Mouse (Mus musculus): ENCODE data around the gene Foxd3. TPM values are rescaled to one million over a fixed set of nuclear protein-coding genes. Genes with fewer than 3 reads are reported as not detected.

Foxd3 gene
- total RNA-seq (2014; rRNA removed) = 0.71 and 1.0 TPM in 2 replicates
- not detected in 2 replicates for polyA plus RNA-seq (2015; fragmentation: Nextera tagmentation; extraction: Ambion mirVana)

DNA sequence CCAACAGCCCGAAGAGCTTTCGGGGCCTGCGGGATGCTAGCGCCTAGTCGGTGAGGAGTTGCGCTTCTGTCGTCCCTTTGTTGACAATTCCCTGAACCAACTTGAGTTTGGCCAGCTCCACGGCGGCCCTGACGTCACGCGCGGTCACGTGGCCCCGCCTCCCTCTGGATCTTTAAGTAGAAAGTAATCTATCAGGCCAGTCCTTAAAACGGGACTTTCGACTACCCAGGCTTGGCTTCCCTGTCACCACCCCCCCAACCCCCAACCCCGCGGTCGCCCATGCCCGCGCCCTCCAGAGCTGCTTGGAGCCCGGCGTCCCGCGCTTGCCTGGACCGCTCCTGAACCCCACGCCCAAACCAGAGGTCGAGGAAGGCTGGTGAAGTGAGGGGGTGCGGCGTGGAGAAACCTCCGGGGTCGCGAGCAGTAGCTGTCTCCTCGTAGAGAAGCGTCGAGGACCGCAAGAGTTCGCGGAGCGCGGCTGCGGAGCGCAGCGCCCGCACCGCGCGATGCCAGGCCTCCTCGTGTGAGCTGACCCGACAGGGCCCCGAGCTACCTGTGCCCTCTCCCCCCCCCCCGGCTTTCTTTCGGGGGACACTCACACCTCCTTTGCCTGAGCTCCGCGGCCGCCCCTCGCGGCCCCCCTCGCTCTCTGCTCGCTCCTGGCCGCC lies at the start of gene Foxd3:
Gene Foxd3 (plus strand): TSS at position 363 of the 668 bp plus-strand sequence.
- Histone ChIP-seq H3K36me3 (ENCODE audit: insufficient read depth, low read length) (no peaks in the 10 kb centered on the region), H3K4me2 (ENCODE audit: low read depth, low read length, poor library complexity, severe bottlenecking) (peak within 1 kb of the TSS; percentile 39; the same call in 1 of the 2 replicates), H3K4me3 (ENCODE audit: low read depth, low read length) (peak within 1 kb of the TSS; percentile 28), H3K4me1 (ENCODE audit: insufficient read depth, low read length) (no peaks in the 10 kb centered on the region), H3K27me3 (ENCODE audit: insufficient read depth, low read length) (peaks cover 55% of the 10 kb centered on the region), H3K27ac (ENCODE audit: low read depth, low read length) (no peak within 1 kb of the TSS), H3K9me3 (ENCODE audit: low read length) (no peaks in the 10 kb centered on the region), H3K9ac (replicated peaks; ENCODE audit: low read length, poor library complexity, severe bottlenecking) (no peak within 1 kb of the TSS)
- TF ChIP-seq CTCF (IDR thresholded peaks at IDR 0.05) = no peak
- no peak for ATAC-seq (ENCODE audit: low FRiP score)
- no peak for DNase-seq (ENCODE audit: low spot score)
- WGBS = 2% methylated on average over 45 of the region's 62 CpGs

DNA sequence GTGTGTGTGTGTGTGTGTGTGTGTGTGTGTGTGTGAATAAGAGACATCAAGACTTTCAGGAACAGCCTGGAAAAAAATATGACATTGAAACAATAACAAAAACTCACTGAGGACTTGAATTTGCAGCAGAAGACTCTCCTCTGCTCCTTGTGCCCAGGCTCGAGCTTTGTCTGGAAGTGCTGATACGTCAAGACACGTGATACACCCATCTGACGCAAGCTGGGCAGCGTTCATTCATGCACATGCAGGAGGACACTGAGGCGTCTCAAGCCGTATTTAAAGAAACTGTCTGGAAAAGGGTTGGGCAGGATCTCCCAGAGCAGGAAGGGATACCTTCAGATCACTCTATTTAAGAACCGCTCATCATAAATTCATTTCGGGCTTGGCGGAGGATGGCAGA lies 43.9 kb upstream of the Foxd3 start:
- WGBS = 91% methylated on average over 10 of the region's 10 CpGs
- Histone ChIP-seq H3K9me3 (ENCODE audit: low read length) (no peaks in the 10 kb centered on the region), H3K4me1 (ENCODE audit: insufficient read depth, low read length) (no peaks in the 10 kb centered on the region), H3K4me2 (ENCODE audit: low read depth, low read length, poor library complexity, severe bottlenecking) (no peak overlapping the region), H3K36me3 (ENCODE audit: insufficient read depth, low read length) (no peaks in the 10 kb centered on the region), H3K4me3 (ENCODE audit: low read depth, low read length) (no peak overlapping the region), H3K9ac (replicated peaks; ENCODE audit: low read length, poor library complexity, severe bottlenecking) (no peak overlapping the region), H3K27me3 (ENCODE audit: insufficient read depth, low read length) (no peaks in the 10 kb centered on the region), H3K27ac (ENCODE audit: low read depth, low read length) (no peak overlapping the region)
- DNase-seq (ENCODE audit: low spot score) = no peak
- ATAC-seq (ENCODE audit: low FRiP score) = no peak
- TF ChIP-seq CTCF (IDR thresholded peaks at IDR 0.05) = no peak

DNA sequence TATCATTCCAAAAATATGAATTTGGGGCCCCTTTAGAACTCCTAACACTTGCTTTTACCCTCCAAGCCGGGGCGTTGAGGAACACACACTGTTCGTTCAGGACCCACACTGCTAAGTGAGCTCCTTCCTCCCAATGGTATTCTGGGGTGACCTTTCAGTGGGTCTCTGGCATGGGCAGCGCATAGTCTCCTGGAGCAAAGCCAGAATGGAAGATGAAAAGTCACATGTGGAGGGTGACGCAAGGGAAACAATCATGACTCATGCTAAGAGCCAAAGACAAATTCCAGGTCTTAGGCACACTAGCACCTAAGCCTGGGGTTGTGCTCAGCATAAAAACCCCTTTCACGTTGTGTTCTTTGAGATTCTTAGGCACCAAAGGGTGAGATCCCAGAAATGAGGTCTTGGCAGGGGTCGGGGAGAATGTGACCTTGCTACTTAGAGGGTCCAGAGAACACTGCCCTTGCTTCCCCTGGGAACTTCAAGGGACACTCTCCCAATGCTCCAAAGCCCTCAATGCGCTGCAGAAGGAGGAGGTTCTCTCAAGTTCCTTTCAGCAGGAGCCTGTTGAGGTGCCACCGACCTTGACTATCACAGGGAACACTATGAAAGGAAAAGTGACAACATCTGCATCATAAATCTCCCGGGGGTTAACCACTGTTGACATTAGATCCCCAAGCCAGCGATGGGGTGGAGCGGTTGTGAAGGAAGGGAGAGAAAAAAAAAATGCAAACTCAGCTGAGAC lies 43.3 kb upstream of the Foxd3 start:
- 82% methylated on average over 12 of the region's 12 CpGs for WGBS
- Histone ChIP-seq H3K9me3 (ENCODE audit: low read length) (no peaks in the 10 kb centered on the region), H3K4me2 (ENCODE audit: low read depth, low read length, poor library complexity, severe bottlenecking) (no peak overlapping the region), H3K27ac (ENCODE audit: low read depth, low read length) (no peak overlapping the region), H3K36me3 (ENCODE audit: insufficient read depth, low read length) (no peaks in the 10 kb centered on the region), H3K4me3 (ENCODE audit: low read depth, low read length) (no peak overlapping the region), H3K9ac (replicated peaks; ENCODE audit: low read length, poor library complexity, severe bottlenecking) (no peak overlapping the region), H3K27me3 (ENCODE audit: insufficient read depth, low read length) (no peaks in the 10 kb centered on the region), H3K4me1 (ENCODE audit: insufficient read depth, low read length) (no peaks in the 10 kb centered on the region)
- TF ChIP-seq CTCF (IDR thresholded peaks at IDR 0.05) = no peak
- DNase-seq (ENCODE audit: low spot score) (no peak), ATAC-seq (ENCODE audit: low FRiP score) (no peak)

DNA sequence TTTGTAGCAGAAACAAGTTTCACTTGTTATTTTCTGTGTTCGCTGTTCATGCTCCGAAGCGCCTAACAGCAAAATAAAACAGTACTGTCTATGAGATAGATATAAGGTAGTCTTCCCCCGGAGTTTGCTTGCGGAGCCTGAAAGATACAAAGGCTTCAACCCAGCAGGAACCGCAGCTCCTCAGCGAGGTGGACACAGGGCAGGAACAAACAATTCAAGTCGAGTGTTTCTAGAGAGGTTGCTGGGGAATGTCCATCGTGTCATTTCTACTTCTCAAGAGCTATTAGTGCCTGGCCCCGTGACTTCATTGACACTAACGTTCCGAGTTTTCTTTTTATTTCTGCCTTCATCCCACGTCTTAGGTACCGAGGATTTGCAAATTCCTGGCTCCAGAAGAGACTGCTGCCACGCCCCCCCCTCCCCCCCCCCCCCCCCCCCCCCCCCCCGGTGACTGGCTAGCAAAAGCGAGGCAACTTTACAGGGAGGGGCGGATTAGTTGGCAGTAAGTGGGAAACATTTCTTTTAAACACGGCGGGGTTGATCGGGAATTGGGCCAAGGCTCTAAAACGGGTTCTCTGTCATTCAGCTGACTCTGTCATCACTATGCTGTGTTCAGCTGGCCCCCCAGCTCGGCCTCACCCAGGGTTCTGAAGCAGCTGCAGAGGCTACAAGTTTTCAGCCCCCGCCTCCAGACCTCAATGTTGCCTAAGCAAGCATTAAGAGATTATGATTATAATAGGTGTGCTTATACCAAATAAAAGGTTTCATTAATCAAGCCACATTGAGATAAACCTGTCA lies 29.9 kb upstream of the Foxd3 start:
- ATAC-seq (ENCODE audit: low FRiP score) (no peak), DNase-seq (ENCODE audit: low spot score) (peak; percentile 49)
- Histone ChIP-seq H3K27ac (ENCODE audit: low read depth, low read length) (no peak overlapping the region), H3K4me3 (ENCODE audit: low read depth, low read length) (no peak overlapping the region), H3K36me3 (ENCODE audit: insufficient read depth, low read length) (no peaks in the 10 kb centered on the region), H3K27me3 (ENCODE audit: insufficient read depth, low read length) (0 out of 2 replicates have a peak, but pooled peaks cover 4% of the 10 kb centered on the region), H3K9me3 (ENCODE audit: low read length) (no peaks in the 10 kb centered on the region), H3K4me2 (ENCODE audit: low read depth, low read length, poor library complexity, severe bottlenecking) (no peak overlapping the region), H3K4me1 (ENCODE audit: insufficient read depth, low read length) (no peaks in the 10 kb centered on the region), H3K9ac (replicated peaks; ENCODE audit: low read length, poor library complexity, severe bottlenecking) (no peak overlapping the region)
- WGBS = 8% methylated on average over 20 of the region's 24 CpGs
- no peak for TF ChIP-seq CTCF (IDR thresholded peaks at IDR 0.05)

DNA sequence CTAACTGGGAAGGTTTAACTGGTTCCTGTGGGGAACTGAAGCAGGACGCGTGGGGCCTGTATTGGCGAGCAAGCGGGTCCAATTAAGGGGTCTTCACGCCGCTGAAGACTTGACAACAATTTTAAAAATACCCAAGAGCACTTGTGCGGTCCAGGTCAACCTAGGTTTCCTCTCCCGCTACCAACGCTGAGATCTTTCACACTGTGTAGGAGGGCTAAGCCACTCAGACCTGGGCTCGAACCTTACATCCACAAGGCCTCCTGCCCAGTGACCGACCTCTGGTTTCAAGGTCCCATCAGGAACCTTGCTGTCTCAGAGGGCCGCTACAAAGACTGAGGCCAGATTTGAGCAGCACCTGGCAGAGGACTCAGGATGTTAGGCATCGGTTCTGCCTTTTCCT lies 29.0 kb upstream of the Foxd3 start:
- no peak overlapping the region for H3K4me2 ChIP-seq (ENCODE audit: low read depth, low read length, poor library complexity, severe bottlenecking)
- no peak overlapping the region for H3K9ac ChIP-seq (replicated peaks; ENCODE audit: low read length, poor library complexity, severe bottlenecking)
- ATAC-seq (ENCODE audit: low FRiP score) = no peak
- no peak overlapping the region for H3K27ac ChIP-seq (ENCODE audit: low read depth, low read length)
- no peaks in the 10 kb centered on the region for H3K9me3 ChIP-seq (ENCODE audit: low read length)
- 0 out of 2 replicates have a peak, but pooled peaks cover 4% of the 10 kb centered on the region for H3K27me3 ChIP-seq (ENCODE audit: insufficient read depth, low read length)
- H3K36me3 ChIP-seq (ENCODE audit: insufficient read depth, low read length) = no peaks in the 10 kb centered on the region
- DNase-seq (ENCODE audit: low spot score) = no peak
- WGBS = 50% methylated on average over 13 of the region's 13 CpGs
- H3K4me3 ChIP-seq (ENCODE audit: low read depth, low read length) = no peak overlapping the region
- H3K4me1 ChIP-seq (ENCODE audit: insufficient read depth, low read length) = no peaks in the 10 kb centered on the region
- TF ChIP-seq CTCF (IDR thresholded peaks at IDR 0.05) = no peak

Measured in midbrain, postnatal 0 days (tissue).